Mouse (Mus musculus): ENCODE data around the gene Mavs.

DNA sequence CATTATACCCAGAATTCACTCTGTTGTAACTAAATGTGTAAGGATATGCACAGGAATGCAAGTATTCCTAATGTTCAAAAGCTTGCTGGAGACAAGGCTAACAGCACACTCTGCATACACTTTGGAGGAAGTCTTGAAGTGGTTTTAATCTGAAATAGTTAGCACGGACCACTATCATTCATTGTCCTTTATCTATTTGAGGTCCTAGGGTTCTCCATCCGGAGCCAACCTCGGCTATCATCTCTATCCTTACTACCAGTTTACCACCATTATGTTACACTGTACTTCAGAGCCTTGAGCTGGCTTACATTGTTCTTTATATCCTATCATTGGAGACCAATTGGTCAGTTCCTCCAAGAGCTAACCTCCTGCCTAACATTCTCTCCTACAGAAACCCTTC, 6.6 kb upstream of the Mavs start:
- TF ChIP-seq CTCF (conservative IDR thresholded peaks at IDR 0.05; ENCODE audit: low read length): no peak
- no peak for TF ChIP-seq POU5F1 (IDR thresholded peaks at IDR 0.05; ENCODE audit: borderline replicate concordance, low read length)
